Mouse (Mus musculus): Measurements from ENCODE around the gene Gm2916.
"Not testable (repeated sequence)": the region's sequence is repeated elsewhere in the genome, so short reads cannot be mapped to it uniquely, and the experiment has no call there.

Gene Gm2916

GRCm38 (mm10) chr14:3883872-3884271 is at the start of gene Gm2916:
Gm2916 (plus strand) TSS chr14:3884172.
- DNase-seq, result not testable (repeated sequence)

- DNase-seq, result not testable (repeated sequence)
These were observed 38.0 kb upstream of the Gm2916 start, which contains the start of gene Gm3033 for GRCm38 (mm10) chr14:3845945-3846344. Gm3033 (plus strand) TSS chr14:3846245.

GRCm38 (mm10) chr14:3931456-3931855 is 47.5 kb downstream of the Gm2916 start, which contains the start of gene Gm3029:
Gm3029 (plus strand) TSS chr14:3931756.
- DNase-seq, result not testable (repeated sequence)

- not testable (repeated sequence) for DNase-seq
These were observed 79.3 kb downstream of the Gm2916 start, which contains the start of gene Gm3095 for GRCm38 (mm10) chr14:3963247-3963646. Gm3095 (plus strand) TSS chr14:3963547.

Measured in heart, adult 11 months (tissue).